Mouse (Mus musculus) megakaryocyte, embryonic 14.5 days (primary cell): ENCODE results near the gene Dnajc9. TPM values are rescaled to one million over a fixed set of nuclear protein-coding genes. Genes with fewer than 3 reads are reported as not detected.

Source experiments
- H3K27me3 ChIP-seq: replicated peaks from 2 replicates; pipeline ENCODE3; 2012; ENCODE audit warnings: inconsistent platforms
- H3K36me3 ChIP-seq: replicated peaks from 2 replicates; pipeline ENCODE3; 2012; ENCODE audit warnings: low read length, inconsistent platforms, mixed read lengths
- H3K4me1 ChIP-seq: 2 replicates; pipeline ENCODE4 v1.6.1; 2012; ENCODE audit warnings: inconsistent platforms
- H3K4me3 ChIP-seq: replicated peaks from 2 replicates; pipeline ENCODE3; 2012; ENCODE audit warnings: moderate library complexity, mild to moderate bottlenecking, inconsistent platforms
- H3K9me3 ChIP-seq: 2 replicates; pipeline ENCODE4 v1.6.1; 2012; ENCODE audit warnings: inconsistent platforms
- FLI1 ChIP-seq: IDR thresholded peaks from 2 replicates; pipeline ENCODE4 v1.6.1; 2012; ENCODE audit warnings: low read length, inconsistent platforms, mixed read lengths
- GATA1 ChIP-seq: IDR thresholded peaks from 3 replicates; pipeline ENCODE4 v1.6.1; 2012; ENCODE audit warnings: mixed read lengths, low read length, inconsistent platforms, borderline replicate concordance
- polyA plus RNA-seq: library from polyadenylated mRNA; stranded (reverse); fragments of >175 nt; gene quantifications from 2 replicates; pipeline ENCODE4 v1.2.3, GENCODE M21; 2012; ENCODE audit warnings: low replicate concordance; ENCODE audit not compliant: insufficient read depth

Gene Dnajc9
- polyA plus RNA-seq, 1 experiment: 53.3 TPM

GRCm38 (mm10) chr14:20370798-20371197 is 17.9 kb downstream of the Dnajc9 start:
- no peak for TF ChIP-seq FLI1
- TF ChIP-seq GATA1: no peak
- Histone ChIP-seq H3K36me3 (peaks cover 81% of the 10 kb centered on the region), H3K27me3 (no peaks in the 10 kb centered on the region), H3K9me3 (no peaks in the 10 kb centered on the region), H3K4me1 (peaks cover 7% of the 10 kb centered on the region; the same call in 1 of the 2 replicates), H3K4me3 (no peak overlapping the region)

- Histone ChIP-seq H3K9me3 (no peaks in the 10 kb centered on the region), H3K36me3 (peaks cover 89% of the 10 kb centered on the region), H3K27me3 (no peaks in the 10 kb centered on the region), H3K4me3 (no peak overlapping the region), H3K4me1 (peaks cover 14% of the 10 kb centered on the region)
- TF ChIP-seq GATA1: no peak
- TF ChIP-seq FLI1: no peak
These were observed 20.4 kb downstream of the Dnajc9 start for GRCm38 (mm10) chr14:20368271-20368670.

GRCm38 (mm10) chr14:20363230-20363629 is 25.5 kb downstream of the Dnajc9 start:
- Histone ChIP-seq H3K36me3 (peaks cover 96% of the 10 kb centered on the region), H3K4me1 (peaks cover 7% of the 10 kb centered on the region), H3K9me3 (no peaks in the 10 kb centered on the region), H3K4me3 (peak overlapping the region; percentile 42), H3K27me3 (no peaks in the 10 kb centered on the region)
- TF ChIP-seq GATA1 (no peak), FLI1 (no peak)

- H3K36me3 ChIP-seq: peaks cover 50% of the 10 kb centered on the region
- H3K4me3 ChIP-seq: peak within 1 kb of the TSS; percentile 97
- H3K27me3 ChIP-seq: no peaks in the 10 kb centered on the region
- TF ChIP-seq FLI1 (0 out of 2 replicates have a peak, but pooled peaks have one; percentile 24), GATA1 (no peak)
- no peaks in the 10 kb centered on the region for H3K9me3 ChIP-seq
- H3K4me1 ChIP-seq: peaks cover 46% of the 10 kb centered on the region
These were observed 40.6 kb downstream of the Dnajc9 start, which contains the start of the genes Ecd and Fam149b for GRCm38 (mm10) chr14:20347991-20348541. TSS of gene Ecd (minus strand) at chr14:20348121. TSS of gene Fam149b (plus strand) at chr14:20348162.

- no peaks in the 10 kb centered on the region for H3K27me3 ChIP-seq
- peak overlapping the region; percentile 97 for H3K4me3 ChIP-seq
- peaks cover 50% of the 10 kb centered on the region for H3K36me3 ChIP-seq
- TF ChIP-seq GATA1: no peak
- TF ChIP-seq FLI1: no peak
- no peaks in the 10 kb centered on the region for H3K9me3 ChIP-seq
- H3K4me1 ChIP-seq: peaks cover 46% of the 10 kb centered on the region
These were observed 41.2 kb downstream of the Dnajc9 start for GRCm38 (mm10) chr14:20347441-20347990.

GRCm38 (mm10) chr14:20345885-20346284 is 42.8 kb downstream of the Dnajc9 start:
- Histone ChIP-seq H3K9me3 (no peaks in the 10 kb centered on the region), H3K4me1 (peaks cover 48% of the 10 kb centered on the region), H3K27me3 (no peaks in the 10 kb centered on the region), H3K36me3 (peaks cover 52% of the 10 kb centered on the region), H3K4me3 (no peak overlapping the region)
- no peak for TF ChIP-seq GATA1
- TF ChIP-seq FLI1: no peak

GRCm38 (mm10) chr14:20340866-20341265 is 47.8 kb downstream of the Dnajc9 start:
- no peaks in the 10 kb centered on the region for H3K27me3 ChIP-seq
- no peaks in the 10 kb centered on the region for H3K9me3 ChIP-seq
- peak overlapping the region; percentile 59 for H3K4me3 ChIP-seq
- peaks cover 81% of the 10 kb centered on the region for H3K36me3 ChIP-seq
- peaks cover 42% of the 10 kb centered on the region for H3K4me1 ChIP-seq
- no peak for TF ChIP-seq FLI1
- TF ChIP-seq GATA1: no peak

- no peak for TF ChIP-seq GATA1
- TF ChIP-seq FLI1: no peak
- no peak overlapping the region for H3K4me3 ChIP-seq
- peaks cover 81% of the 10 kb centered on the region for H3K36me3 ChIP-seq
These were observed 48.6 kb downstream of the Dnajc9 start for GRCm38 (mm10) chr14:20340149-20340548.

GRCm38 (mm10) chr14:20339415-20339814 is 49.3 kb downstream of the Dnajc9 start:
- peaks cover 81% of the 10 kb centered on the region for H3K36me3 ChIP-seq
- H3K4me1 ChIP-seq: peaks cover 28% of the 10 kb centered on the region
- no peaks in the 10 kb centered on the region for H3K9me3 ChIP-seq
- no peaks in the 10 kb centered on the region for H3K27me3 ChIP-seq
- no peak overlapping the region for H3K4me3 ChIP-seq
- TF ChIP-seq GATA1 (no peak), FLI1 (no peak)

More at GRCm38 (mm10) chr14:20340149-20340548, 48.6 kb downstream of the Dnajc9 start:
- Histone ChIP-seq H3K9me3 (no peaks in the 10 kb centered on the region), H3K27me3 (no peaks in the 10 kb centered on the region), H3K4me1 (peaks cover 35% of the 10 kb centered on the region)

Other genes with a start within 250 kb of the Dnajc9 start
- 13.5 and 15.9 TPM in 2 replicates for gene Kcnk5, start 207.1 kb downstream of the Dnajc9 start, polyA plus RNA-seq
- gene Kcnk16, start 119.7 kb downstream of the Dnajc9 start, polyA plus RNA-seq: not detected in 2 replicates
- 1.4 and 2.6 TPM in 2 replicates for gene Nudt13, start 94.2 kb downstream of the Dnajc9 start, polyA plus RNA-seq
- 1.1 and 13.8 TPM in 2 replicates for gene Ecd, start 40.8 kb downstream of the Dnajc9 start, polyA plus RNA-seq
- gene Fam149b, start 40.7 kb downstream of the Dnajc9 start, polyA plus RNA-seq: 13.7 and 15.8 TPM in 2 replicates
- 17.7 and 18.6 TPM in 2 replicates for gene Mrps16, start 4.7 kb upstream of the Dnajc9 start, polyA plus RNA-seq
- not detected in 2 replicates for gene Cfap70, start 63.3 kb upstream of the Dnajc9 start, polyA plus RNA-seq
- 37.0 and 167 TPM in 2 replicates for gene Anxa7, start 91.2 kb upstream of the Dnajc9 start, polyA plus RNA-seq
- not detected in 2 replicates for gene Mss51, start 108.0 kb upstream of the Dnajc9 start, polyA plus RNA-seq
- 1.00 and 1.6 TPM in 2 replicates for gene Ppp3cb, start 157.7 kb upstream of the Dnajc9 start, polyA plus RNA-seq